Mouse (Mus musculus) lung, embryonic 14.5 days (tissue): ENCODE data around the gene Peli3. TPM values are rescaled to one million over a fixed set of nuclear protein-coding genes. Genes with fewer than 3 reads are reported as not detected.
"Not testable (repeated sequence)": the region's sequence is repeated elsewhere in the genome, so short reads cannot be mapped to it uniquely, and the experiment has no call there.

Experiments used
- ATAC-seq: fragments of 200-750 bp; cut with Nextera tagmentation; 2 replicates; pipeline ENCODE4 v1.8.0; 2017; ENCODE audit warnings: mild to moderate bottlenecking, moderate TSS enrichment, moderate library complexity; ENCODE audit not compliant: insufficient read depth
- DNase-seq: peaks from one replicate; pipeline ENCODE4 v3.0.0-alpha.2; 2015
- H3K27ac ChIP-seq: fragments of 300-500 bp; sonication (generic); 2 replicates; pipeline ENCODE4 v1.5.1; 2014; ENCODE audit warnings: low read depth, mild to moderate bottlenecking, moderate library complexity
- H3K27me3 ChIP-seq: fragments of 300-500 bp; sonication (generic); 2 replicates; pipeline ENCODE4 v1.6.1; 2014; ENCODE audit warnings: low read length, control low read depth; ENCODE audit not compliant: insufficient read depth
- H3K36me3 ChIP-seq: fragments of 300-500 bp; sonication (generic); 2 replicates; pipeline ENCODE4 v1.6.1; 2014; ENCODE audit warnings: control low read depth; ENCODE audit not compliant: insufficient read depth
- H3K4me1 ChIP-seq: fragments of 300-500 bp; sonication (generic); 2 replicates; pipeline ENCODE4 v1.6.1; 2014; ENCODE audit warnings: antibody characterized with exemption, control low read depth; ENCODE audit not compliant: insufficient read depth
- H3K4me2 ChIP-seq: fragments of 300-500 bp; sonication (generic); 2 replicates; pipeline ENCODE4 v1.6.1; 2014; ENCODE audit warnings: mild to moderate bottlenecking
- H3K4me3 ChIP-seq: fragments of 300-500 bp; sonication (generic); 2 replicates; pipeline ENCODE4 v1.5.1; 2014; ENCODE audit warnings: low read depth, low read length
- H3K9ac ChIP-seq: fragments of 300-500 bp; sonication (generic); 2 replicates; pipeline ENCODE4 v1.6.1; 2014
- H3K9me3 ChIP-seq: fragments of 300-500 bp; sonication (generic); 2 replicates; pipeline ENCODE4 v1.6.1; 2016; ENCODE audit warnings: low read depth, low read length, control low read depth
- CTCF ChIP-seq: IDR thresholded peaks from 2 replicates; pipeline ENCODE4 v1.5.1; 2016; ENCODE audit warnings: antibody characterized with exemption, low read depth
- WGBS: fragments of 180-500 bp; shearing (Covaris S2); extraction: QIAGEN DNeasy Blood & Tissue Kit; methylation state at CpG from one replicate; pipeline ENCODE4 v1.1.7; 2014; 5-methylcytosine and 5-hydroxymethylcytosine counted together
- polyA plus RNA-seq: library from polyadenylated mRNA; unstranded; fragments of >200 nt; fragmentation: Nextera tagmentation; extraction: Ambion mirVana; gene quantifications from 2 replicates; pipeline ENCODE4 v1.2.1, GENCODE M21; 2014

Peli3 gene
- polyA plus RNA-seq, 1 experiment from 2014 or later: 1.6 TPM

GRCm38 (mm10) chr19:4968236-4968635 is 25.3 kb upstream of the Peli3 start:
- Histone ChIP-seq H3K36me3 (peaks cover 22% of the 10 kb centered on the region), H3K4me2 (no peak overlapping the region), H3K4me3 (no peak overlapping the region), H3K9me3 (no peaks in the 10 kb centered on the region), H3K27me3 (no peaks in the 10 kb centered on the region), H3K4me1 (no peaks in the 10 kb centered on the region), H3K27ac (no peak overlapping the region), H3K9ac (no peak overlapping the region)
- peak; percentile 52 for DNase-seq
- ATAC-seq: no peak
- TF ChIP-seq CTCF: peak; percentile 57
- WGBS: 88% methylated on average over 2 of the region's 2 CpGs

- TF ChIP-seq CTCF: peak; percentile 91
- Histone ChIP-seq H3K4me3 (peak within 1 kb of the TSS; percentile 76), H3K9me3 (no peaks in the 10 kb centered on the region), H3K9ac (peak within 1 kb of the TSS; percentile 89), H3K4me1 (no peaks in the 10 kb centered on the region), H3K4me2 (peak within 1 kb of the TSS; percentile 61), H3K27ac (peak within 1 kb of the TSS; percentile 76), H3K36me3 (peaks cover 22% of the 10 kb centered on the region), H3K27me3 (no peaks in the 10 kb centered on the region)
- DNase-seq (peak; percentile 98), ATAC-seq (peak; percentile 98)
- under 1% methylated on average over 34 of the region's 34 CpGs for WGBS
Measured at GRCm38 (mm10) chr19:4961928-4962601, 19.1 kb upstream of the Peli3 start, which contains the start of gene Mrpl11. TSS of gene Mrpl11 (plus strand) at chr19:4962147.

GRCm38 (mm10) chr19:4948641-4949040 is 5.7 kb upstream of the Peli3 start:
- 70% methylated on average over 9 of the region's 9 CpGs for WGBS
- H3K27ac ChIP-seq: not testable (repeated sequence)

GRCm38 (mm10) chr19:4945540-4945939 is 2.6 kb upstream of the Peli3 start:
- Histone ChIP-seq H3K4me3 (no peak overlapping the region), H3K36me3 (no peaks in the 10 kb centered on the region), H3K4me2 (no peak overlapping the region), H3K9me3 (no peaks in the 10 kb centered on the region), H3K4me1 (0 out of 2 replicates have a peak, but pooled peaks cover 3% of the 10 kb centered on the region), H3K27me3 (no peaks in the 10 kb centered on the region), H3K9ac (no peak overlapping the region), H3K27ac (no peak overlapping the region)
- no peak for TF ChIP-seq CTCF
- no peak for ATAC-seq
- DNase-seq: no peak
- 39% methylated on average over 6 of the region's 6 CpGs for WGBS

More at GRCm38 (mm10) chr19:4948641-4949040, 5.7 kb upstream of the Peli3 start:
- not testable (repeated sequence) for H3K4me1 ChIP-seq, H3K4me2 ChIP-seq, H3K36me3 ChIP-seq, DNase-seq, H3K9me3 ChIP-seq, H3K4me3 ChIP-seq, H3K27me3 ChIP-seq, H3K9ac ChIP-seq, ATAC-seq

- peak overlapping the region; percentile 61 for H3K4me3 ChIP-seq
- 0 out of 2 replicates have a peak, but pooled peaks cover 3% of the 10 kb centered on the region for H3K4me1 ChIP-seq
- no peak overlapping the region for H3K27ac ChIP-seq
- no peaks in the 10 kb centered on the region for H3K36me3 ChIP-seq
- peak; percentile 66; the same call in 1 of the 2 replicates for ATAC-seq
- H3K27me3 ChIP-seq: no peaks in the 10 kb centered on the region
- no peaks in the 10 kb centered on the region for H3K9me3 ChIP-seq
- no peak for TF ChIP-seq CTCF
- DNase-seq: no peak
- WGBS: 6% methylated on average over 13 of the region's 13 CpGs
- H3K4me2 ChIP-seq: peak overlapping the region; percentile 91
- H3K9ac ChIP-seq: peak overlapping the region; percentile 58
Measured at GRCm38 (mm10) chr19:4943253-4943588, 294 bp upstream of the Peli3 start.

- Histone ChIP-seq H3K4me2 (no peak overlapping the region), H3K9me3 (no peaks in the 10 kb centered on the region), H3K4me3 (no peak overlapping the region), H3K9ac (no peak overlapping the region), H3K4me1 (0 out of 2 replicates have a peak, but pooled peaks cover 3% of the 10 kb centered on the region), H3K27me3 (no peaks in the 10 kb centered on the region), H3K27ac (no peak overlapping the region), H3K36me3 (no peaks in the 10 kb centered on the region)
- TF ChIP-seq CTCF: no peak
- no peak for ATAC-seq
- 86% methylated on average over 17 of the region's 17 CpGs for WGBS
- DNase-seq: no peak
Measured at GRCm38 (mm10) chr19:4937444-4938310, 5.2 kb downstream of the Peli3 start.

- H3K27ac ChIP-seq: no peak overlapping the region
- DNase-seq (no peak), ATAC-seq (no peak)
- no peaks in the 10 kb centered on the region for H3K36me3 ChIP-seq
- H3K4me1 ChIP-seq: no peaks in the 10 kb centered on the region
- H3K9ac ChIP-seq: no peak overlapping the region
- no peak overlapping the region for H3K4me3 ChIP-seq
- H3K4me2 ChIP-seq: no peak overlapping the region
- TF ChIP-seq CTCF: no peak
- H3K9me3 ChIP-seq: no peaks in the 10 kb centered on the region
- no peaks in the 10 kb centered on the region for H3K27me3 ChIP-seq
- 64% methylated on average over 2 of the region's 2 CpGs for WGBS
Measured at GRCm38 (mm10) chr19:4936896-4937295, 6.0 kb downstream of the Peli3 start.
